Mouse (Mus musculus): ENCODE measurements around the gene Clint1. TPM values are rescaled to one million over a fixed set of nuclear protein-coding genes. Genes with fewer than 3 reads are reported as not detected.
"Not testable (repeated sequence)": the region's sequence is repeated elsewhere in the genome, so short reads cannot be mapped to it uniquely, and the experiment has no call there.

The Clint1 gene
- total RNA-seq, 2 experiments from 2014 or later = 51.1 to 53.1 TPM

GRCm38 (mm10) chr11:45846008-45846407, 5.8 kb upstream of the Clint1 start:
- DNase-seq (ENCODE audit: low spot score in 2 of 2) = no peak

DNA sequence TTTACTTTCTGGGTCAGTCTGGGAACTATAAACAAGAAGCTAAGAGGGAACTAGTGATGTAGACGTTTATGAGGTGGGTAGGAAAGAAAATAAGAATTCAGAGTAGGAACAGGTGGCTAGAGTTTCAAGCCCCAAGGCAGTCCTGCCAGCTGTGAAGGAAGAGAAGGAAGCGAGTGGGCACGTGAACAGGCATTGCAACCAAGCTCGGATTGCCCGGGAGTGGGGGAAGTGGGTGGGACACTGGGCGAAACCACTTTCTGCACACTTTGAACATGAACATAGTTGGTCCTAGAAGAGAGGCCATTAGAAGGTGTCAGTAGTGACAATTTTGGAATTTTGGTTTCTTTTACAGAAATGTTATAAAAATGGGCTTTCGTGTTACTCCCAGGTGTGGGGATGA, 4.3 kb upstream of the Clint1 start:
- no peak for DNase-seq (ENCODE audit: low spot score in 2 of 2)

DNA sequence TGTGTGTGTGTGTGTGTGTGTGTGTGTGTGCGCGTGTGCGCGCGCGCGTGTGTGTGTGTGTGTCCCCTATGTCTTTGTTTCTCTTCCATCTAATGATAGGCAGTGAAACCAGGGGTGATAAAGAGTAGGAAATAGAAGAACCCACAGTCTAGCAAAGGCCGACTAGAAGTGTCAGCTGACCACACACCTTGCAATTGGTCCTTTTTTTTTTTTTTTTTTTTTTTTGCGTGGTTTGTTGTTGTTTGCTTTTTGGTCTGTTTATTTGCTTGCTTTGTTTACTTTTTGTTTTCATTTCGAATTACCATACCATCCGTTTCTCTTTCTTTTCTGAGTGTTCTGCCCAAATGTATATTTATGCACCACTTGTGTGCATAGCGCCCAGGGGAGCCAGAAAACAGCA, 3.6 kb upstream of the Clint1 start:
- DNase-seq (ENCODE audit: low spot score in 2 of 2) = no peak

GRCm38 (mm10) chr11:45849203-45849602, 2.6 kb upstream of the Clint1 start:
- DNase-seq (ENCODE audit: low spot score in 2 of 2) = no peak

GRCm38 (mm10) chr11:45849859-45850258, 2.0 kb upstream of the Clint1 start:
- no peak for DNase-seq (ENCODE audit: low spot score in 2 of 2)

DNA sequence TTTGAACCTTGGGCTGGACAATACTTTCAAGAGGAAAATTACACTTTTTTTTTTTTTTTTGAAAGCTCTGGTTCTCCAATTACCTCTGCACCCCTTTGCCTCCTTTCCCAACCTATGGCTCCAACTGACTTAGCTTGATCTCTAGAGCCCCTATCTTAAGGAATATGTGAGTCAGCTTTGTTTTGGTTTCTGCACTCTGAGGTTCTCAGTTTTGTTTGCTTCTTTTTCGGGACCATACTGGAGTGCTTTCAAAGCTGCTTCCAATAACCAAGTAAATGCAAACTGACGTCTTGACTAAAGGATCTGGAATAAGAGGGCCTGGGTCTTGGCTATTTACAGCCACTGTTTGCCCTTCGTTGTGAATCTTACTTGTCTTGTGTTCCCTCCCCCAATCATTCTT, 1.5 kb upstream of the Clint1 start:
- DNase-seq (ENCODE audit: low spot score in 2 of 2) = no peak

DNA sequence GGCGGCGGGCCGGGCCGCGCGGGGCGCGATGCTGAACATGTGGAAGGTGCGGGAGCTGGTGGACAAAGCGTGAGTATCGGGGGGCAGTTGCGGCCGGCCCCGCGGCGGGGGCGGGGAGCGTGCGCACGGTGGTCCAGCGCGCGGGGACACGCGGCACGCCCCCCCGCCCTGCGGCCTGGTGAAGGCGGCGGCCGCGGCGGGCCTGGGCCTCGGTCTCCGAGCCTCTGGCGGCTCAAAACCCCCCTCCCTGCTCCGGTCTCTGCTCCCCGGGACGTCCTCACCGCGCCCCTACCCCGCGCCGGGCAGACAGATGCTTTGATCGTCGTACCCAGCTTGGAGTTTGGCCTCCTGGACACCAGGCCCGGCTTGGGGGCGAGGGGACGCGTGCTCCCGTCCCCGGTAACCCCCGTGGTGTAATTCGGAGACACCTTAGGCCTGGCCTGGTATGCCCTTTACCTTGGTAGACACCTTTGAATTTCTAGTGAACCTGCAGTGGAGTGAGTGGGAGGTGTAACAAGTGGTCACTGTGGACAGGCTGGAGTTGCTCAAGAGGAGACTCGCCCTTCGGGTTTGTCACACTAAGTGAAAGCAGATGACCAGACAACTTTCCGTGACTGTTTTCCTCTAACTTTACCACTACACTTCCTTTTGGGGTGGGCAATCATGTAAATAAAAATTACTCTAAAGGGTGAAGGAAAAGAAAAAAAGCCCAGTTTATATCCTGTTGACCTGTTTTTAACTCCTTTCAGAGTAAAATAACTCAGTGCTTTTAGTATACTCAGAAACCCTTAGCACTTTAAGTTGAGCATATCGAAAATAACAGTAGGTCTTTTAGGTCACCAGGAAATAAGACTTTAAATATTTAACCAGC, 508 bp downstream of the Clint1 start:
- DNase-seq (ENCODE audit: low spot score in 2 of 2) = no peak

DNA sequence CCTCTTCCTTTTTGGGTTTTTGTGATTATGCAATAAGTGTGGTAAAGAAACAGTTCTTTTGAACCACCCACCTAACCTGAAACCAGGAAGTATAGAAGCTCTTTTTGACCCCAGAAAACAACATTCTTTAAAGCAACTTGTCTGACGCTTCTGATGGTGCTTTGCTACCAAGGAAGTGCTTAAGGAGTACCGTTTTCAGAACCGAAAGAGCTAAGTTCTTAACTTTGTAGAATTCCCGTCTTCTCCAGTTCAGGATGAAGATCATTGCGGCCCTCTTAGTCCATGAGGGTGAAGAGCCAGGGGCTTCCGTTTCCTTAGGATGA, 1.1 kb downstream of the Clint1 start:
- no peak for DNase-seq (ENCODE audit: low spot score in 2 of 2)

DNA sequence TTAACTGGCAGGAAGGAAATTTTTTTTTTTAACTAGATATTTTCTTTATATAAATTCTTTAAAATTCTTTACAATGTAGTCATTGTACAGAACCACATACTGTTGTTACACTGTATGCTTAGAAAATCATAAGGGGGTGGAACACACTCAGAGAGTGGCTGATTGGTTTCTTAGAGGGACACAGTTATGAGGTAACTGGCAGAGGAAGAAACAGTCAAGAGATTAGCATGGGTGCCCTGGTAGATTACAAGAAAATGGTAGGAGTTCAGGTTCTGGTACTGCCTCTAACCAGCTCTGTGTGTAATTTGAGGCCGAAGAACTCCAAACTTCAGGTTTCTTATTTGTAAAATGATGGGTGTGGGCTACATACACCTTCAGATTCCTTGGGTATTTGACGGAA, 2.1 kb downstream of the Clint1 start:
- no peak for DNase-seq (ENCODE audit: low spot score in 2 of 2)

- no peak for DNase-seq (ENCODE audit: low spot score in 2 of 2)
These were observed 2.5 kb downstream of the Clint1 start for GRCm38 (mm10) chr11:45854381-45854780.

DNA sequence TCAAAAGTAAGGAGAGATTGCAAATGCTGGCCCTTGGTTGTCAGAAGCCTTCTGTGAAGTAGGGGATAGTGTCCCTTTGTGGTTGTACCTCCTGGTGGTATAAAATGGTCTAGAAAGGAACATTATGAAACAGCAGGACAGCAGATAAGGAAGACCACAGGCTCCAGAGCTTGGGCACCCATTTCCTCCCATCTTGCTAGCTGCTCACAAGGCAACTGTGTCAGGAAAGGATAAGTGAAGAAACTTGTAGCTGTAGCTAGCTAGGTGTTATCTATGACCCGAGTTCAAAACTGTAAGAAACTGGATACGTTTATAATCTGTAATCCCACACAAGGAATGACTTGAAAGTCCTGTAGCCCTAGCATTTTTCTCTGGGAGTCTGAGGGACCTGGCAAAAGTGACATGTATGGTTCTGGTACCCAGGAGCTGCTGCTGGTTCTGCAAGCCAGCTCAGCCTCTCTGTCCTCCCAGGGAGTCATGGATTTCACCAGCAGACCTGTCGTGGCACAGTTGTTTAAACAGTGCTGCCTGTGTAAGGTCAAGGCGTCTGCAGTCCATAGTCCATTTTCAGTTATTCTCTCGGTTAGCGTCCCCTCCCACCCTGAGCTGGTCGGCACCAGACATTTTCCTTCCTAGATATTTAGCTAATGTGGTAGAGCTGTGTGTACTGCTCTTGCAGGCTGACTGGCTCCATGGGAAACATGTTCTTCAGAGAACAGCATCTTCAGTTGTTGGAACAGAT, 3.7 kb downstream of the Clint1 start:
- DNase-seq (ENCODE audit: low spot score in 2 of 2) = no peak

DNA sequence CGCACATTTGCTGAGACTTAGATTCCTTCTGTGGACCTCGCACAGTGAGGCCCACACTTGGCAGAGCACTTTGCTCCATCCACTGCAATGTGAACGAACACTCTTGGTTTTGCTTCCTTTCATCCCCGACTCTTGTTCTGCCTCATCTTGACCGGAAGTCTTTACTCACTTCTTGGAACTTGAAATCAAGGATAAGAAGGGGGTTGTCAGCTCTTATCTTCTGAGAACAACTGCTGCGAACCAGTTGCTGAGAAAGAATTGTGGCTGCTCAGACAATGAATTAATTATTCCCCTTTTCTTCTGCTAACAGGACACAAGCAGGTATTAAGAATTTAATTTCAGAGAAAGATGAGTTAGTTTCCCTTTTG, 4.3 kb downstream of the Clint1 start:
- DNase-seq (ENCODE audit: low spot score in 2 of 2) = peak in 1 of 2 experiments; percentile 15

DNA sequence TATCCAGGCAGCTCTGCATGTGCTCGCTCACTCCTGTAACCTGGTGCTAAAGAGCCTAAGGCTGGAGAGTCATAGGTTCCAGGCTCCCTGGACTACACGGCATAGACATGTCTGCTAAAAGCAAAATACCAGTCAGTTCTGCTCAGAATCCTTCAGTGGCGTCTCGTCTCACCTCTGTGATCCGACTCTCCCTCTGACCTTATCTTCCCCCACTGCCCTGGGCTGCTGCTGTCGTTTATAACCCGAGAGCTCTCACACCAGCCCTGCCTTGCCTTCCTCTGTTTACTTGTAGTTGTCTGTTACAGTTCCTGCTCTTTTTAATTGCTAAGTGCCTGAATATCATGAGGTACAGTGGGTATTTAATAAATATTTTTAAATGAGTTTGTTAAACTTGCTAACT, 9.5 kb downstream of the Clint1 start:
- no peak for DNase-seq (ENCODE audit: low spot score in 2 of 2)

- DNase-seq (ENCODE audit: low spot score in 2 of 2) = no peak
These were observed 12.6 kb downstream of the Clint1 start for GRCm38 (mm10) chr11:45864409-45864808.

DNA sequence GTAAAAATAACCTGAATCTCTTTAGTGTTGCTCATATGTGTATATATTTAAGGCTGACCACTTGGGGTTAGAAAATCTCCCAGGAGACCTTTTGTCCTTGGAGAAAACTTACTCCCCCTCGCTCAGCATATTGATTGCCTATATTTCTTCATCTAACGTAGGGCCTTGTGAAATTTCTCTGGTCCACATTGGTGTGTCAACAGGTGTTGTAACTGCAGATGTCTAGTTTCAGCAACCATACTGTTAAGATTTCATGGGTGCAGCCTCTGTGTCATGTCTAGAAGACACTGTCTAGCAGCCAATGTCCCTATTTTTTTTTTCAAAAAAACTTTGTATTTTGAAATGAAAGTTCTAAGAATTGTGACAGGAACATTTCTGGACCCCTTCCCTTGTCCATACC, 14.0 kb downstream of the Clint1 start:
- DNase-seq (ENCODE audit: low spot score in 2 of 2) = no peak

DNA sequence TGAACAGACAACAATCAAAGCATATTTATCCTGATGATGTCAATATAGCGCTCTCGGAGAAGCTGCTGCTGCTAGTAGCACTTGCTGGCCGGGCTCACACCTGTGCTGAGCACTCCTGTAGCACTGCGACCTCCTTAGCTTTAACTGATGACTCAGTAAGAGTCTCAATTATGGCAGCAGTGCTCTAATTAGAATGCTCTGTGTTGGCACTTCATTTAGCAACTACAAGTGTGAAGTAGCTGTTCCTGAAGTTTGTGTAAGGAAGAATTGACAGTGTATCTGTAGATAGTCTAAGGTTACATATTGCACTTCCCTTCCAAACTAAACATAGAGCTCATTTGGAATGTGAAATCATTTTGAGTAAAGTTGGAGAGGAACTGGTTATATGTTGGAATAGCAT, 14.7 kb downstream of the Clint1 start:
- DNase-seq (ENCODE audit: low spot score in 2 of 2) = no peak

- no peak for DNase-seq (ENCODE audit: low spot score in 2 of 2)
These were observed 21.8 kb downstream of the Clint1 start for GRCm38 (mm10) chr11:45873666-45874065.

- no peak for DNase-seq (ENCODE audit: low spot score in 2 of 2)
These were observed 22.4 kb downstream of the Clint1 start for GRCm38 (mm10) chr11:45874251-45874650.

DNA sequence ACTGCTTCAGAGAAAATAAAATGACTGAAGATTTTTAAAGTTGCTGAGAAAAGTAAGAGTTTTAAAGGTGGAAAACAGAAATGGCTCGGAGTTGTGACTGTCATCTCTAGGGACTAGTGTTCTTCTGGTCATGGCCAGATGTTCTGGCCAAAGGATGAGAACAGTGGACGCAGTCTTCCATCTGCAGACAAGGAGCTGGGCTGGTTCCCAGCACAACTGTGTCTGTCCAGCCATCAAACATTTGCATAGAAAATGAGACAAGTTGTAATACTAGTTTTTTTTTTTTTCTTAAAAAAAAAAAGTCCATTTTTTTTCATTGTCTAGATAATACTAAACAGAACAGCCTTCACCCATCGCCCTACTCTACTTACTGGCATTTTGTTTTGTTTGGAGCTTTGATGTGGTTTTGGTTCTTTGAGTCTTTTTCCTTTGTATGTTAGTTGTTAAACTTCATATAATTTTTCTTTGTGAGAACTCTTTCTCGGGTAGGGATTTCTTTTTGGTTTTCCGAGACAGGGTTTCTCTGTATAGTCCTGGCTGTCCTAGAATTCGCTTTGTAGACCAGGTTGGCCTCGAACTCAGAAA, 23.6 kb downstream of the Clint1 start:
- DNase-seq (ENCODE audit: low spot score in 2 of 2) = no peak

- no peak for DNase-seq (ENCODE audit: low spot score in 2 of 2)
These were observed 24.2 kb downstream of the Clint1 start for GRCm38 (mm10) chr11:45876036-45876435.

DNA sequence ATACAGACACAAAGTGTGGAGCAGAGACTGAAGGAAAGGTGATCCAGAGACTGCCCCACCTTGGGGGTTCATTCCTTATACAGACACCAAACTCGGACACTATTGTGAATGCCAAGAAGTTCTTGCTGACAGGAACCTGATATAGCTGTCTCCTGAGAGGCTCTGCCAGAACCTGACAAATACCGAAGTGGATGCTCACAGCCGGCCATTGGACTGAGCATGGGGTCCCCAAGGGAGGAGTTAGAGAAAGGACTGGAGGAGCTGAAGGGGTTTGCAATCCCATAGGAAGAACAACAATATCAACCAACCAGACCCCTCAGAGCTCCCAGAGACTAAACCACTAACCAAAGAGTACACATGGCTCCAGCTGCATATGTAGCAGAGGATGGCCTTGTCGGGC, 27.5 kb downstream of the Clint1 start:
- DNase-seq (ENCODE audit: low spot score in 2 of 2) = not testable (repeated sequence)

- peak in 1 of 2 experiments; percentile 76 for DNase-seq (ENCODE audit: low spot score in 2 of 2)
These were observed 29.3 kb downstream of the Clint1 start for GRCm38 (mm10) chr11:45881026-45881682.

Measured in layer of hippocampus, postnatal 14 days (tissue).